Mouse (Mus musculus): Measurements from ENCODE around the gene Hspb9.

Gene Hspb9

GRCm38 (mm10) chr11:100730477-100731205 lies 17.0 kb downstream of the Hspb9 start:
- no peak for DNase-seq (ENCODE audit: low spot score)

- DNase-seq (ENCODE audit: low spot score), result no peak
Measured at GRCm38 (mm10) chr11:100735134-100735865, 21.6 kb downstream of the Hspb9 start.

GRCm38 (mm10) chr11:100735954-100736745 lies 22.5 kb downstream of the Hspb9 start:
- DNase-seq (ENCODE audit: low spot score), result no peak

GRCm38 (mm10) chr11:100736746-100737080 lies 23.1 kb downstream of the Hspb9 start:
- no peak for DNase-seq (ENCODE audit: low spot score)

GRCm38 (mm10) chr11:100737105-100737733 lies 23.6 kb downstream of the Hspb9 start:
- DNase-seq (ENCODE audit: low spot score), result peak; percentile 81

- DNase-seq (ENCODE audit: low spot score), result peak; percentile 99
Measured at GRCm38 (mm10) chr11:100738066-100738604, 24.5 kb downstream of the Hspb9 start, which contains the start of gene Rab5c. Gene Rab5c (minus strand): TSS chr11:100738215.

- no peak for DNase-seq (ENCODE audit: low spot score)
Measured at GRCm38 (mm10) chr11:100738749-100739148, 25.1 kb downstream of the Hspb9 start.

- no peak for DNase-seq (ENCODE audit: low spot score)
Measured at GRCm38 (mm10) chr11:100741348-100741747, 27.7 kb downstream of the Hspb9 start.

- peak; percentile 58 for DNase-seq (ENCODE audit: low spot score)
Measured at GRCm38 (mm10) chr11:100745085-100745484, 31.4 kb downstream of the Hspb9 start.

GRCm38 (mm10) chr11:100746546-100746945 lies 32.9 kb downstream of the Hspb9 start:
- DNase-seq (ENCODE audit: low spot score), result no peak

- no peak for DNase-seq (ENCODE audit: low spot score)
Measured at GRCm38 (mm10) chr11:100747114-100747513, 33.5 kb downstream of the Hspb9 start.

- DNase-seq (ENCODE audit: low spot score), result no peak
Measured at GRCm38 (mm10) chr11:100748620-100749019, 35.0 kb downstream of the Hspb9 start.

GRCm38 (mm10) chr11:100749469-100749868 lies 35.8 kb downstream of the Hspb9 start:
- no peak for DNase-seq (ENCODE audit: low spot score)

- no peak for DNase-seq (ENCODE audit: low spot score)
Measured at GRCm38 (mm10) chr11:100750127-100750526, 36.5 kb downstream of the Hspb9 start.

GRCm38 (mm10) chr11:100752294-100752693 lies 38.6 kb downstream of the Hspb9 start:
- DNase-seq (ENCODE audit: low spot score), result no peak

- DNase-seq (ENCODE audit: low spot score), result no peak
Measured at GRCm38 (mm10) chr11:100754021-100754692, 40.5 kb downstream of the Hspb9 start.

- DNase-seq (ENCODE audit: low spot score), result no peak
Measured at GRCm38 (mm10) chr11:100754693-100755057, 41.0 kb downstream of the Hspb9 start.

- DNase-seq (ENCODE audit: low spot score), result no peak
Measured at GRCm38 (mm10) chr11:100756476-100756875, 42.8 kb downstream of the Hspb9 start.

- no peak for DNase-seq (ENCODE audit: low spot score)
Measured at GRCm38 (mm10) chr11:100757566-100757965, 43.9 kb downstream of the Hspb9 start.

- DNase-seq (ENCODE audit: low spot score), result no peak
Measured at GRCm38 (mm10) chr11:100758707-100759610, 45.3 kb downstream of the Hspb9 start.
